Mouse (Mus musculus) adrenal gland, postnatal 4 days (tissue): ENCODE results near the gene Med4. TPM values are rescaled to one million over a fixed set of nuclear protein-coding genes. Genes with fewer than 3 reads are reported as not detected.
"Not testable (repeated sequence)": the region's sequence is repeated elsewhere in the genome, so short reads cannot be mapped to it uniquely, and the experiment has no call there.

ENCODE experiments used
- DNase-seq, 2 experiments: peaks; one replicate each; pipeline ENCODE4 v3.0.0; 2021 to 2022; ENCODE audit warnings: low spot score in 2 of 2, mixed read lengths in 2 of 2
- total RNA-seq, 2 experiments: library from RNA; stranded (reverse); gene quantifications; 2 replicates each; pipeline ENCODE4 v1.2.3; 2021

Gene Med4
- total RNA-seq, 2 experiments from 2014 or later: 36.2 to 38.5 TPM

GRCm38 (mm10) chr14:73501283-73501682, 8.5 kb upstream of the Med4 start:
- no peak for DNase-seq

- no peak for DNase-seq
Observed at GRCm38 (mm10) chr14:73501721-73502120, 8.1 kb upstream of the Med4 start.

- DNase-seq: no peak
Observed at GRCm38 (mm10) chr14:73502591-73503184, 7.1 kb upstream of the Med4 start.

- DNase-seq: no peak
Observed at GRCm38 (mm10) chr14:73503237-73503933, 6.4 kb upstream of the Med4 start.

- DNase-seq: no peak
Observed at GRCm38 (mm10) chr14:73506283-73506682, 3.5 kb upstream of the Med4 start.

GRCm38 (mm10) chr14:73507200-73507599, 2.6 kb upstream of the Med4 start:
- DNase-seq: no peak

GRCm38 (mm10) chr14:73507702-73508376, 2.0 kb upstream of the Med4 start:
- DNase-seq: no peak

- no peak for DNase-seq
Observed at GRCm38 (mm10) chr14:73508630-73509395, 1.0 kb upstream of the Med4 start.

- DNase-seq: no peak
Observed at GRCm38 (mm10) chr14:73524136-73524535, 14.3 kb downstream of the Med4 start.

- DNase-seq: peak; percentile 86 to 88
Observed at GRCm38 (mm10) chr14:73524766-73525448, 15.1 kb downstream of the Med4 start, which contains the start of gene Sucla2. Gene Sucla2, plus strand, starts transcription at chr14:73525319.

- DNase-seq: not testable (repeated sequence)
Observed at GRCm38 (mm10) chr14:73528661-73529060, 18.8 kb downstream of the Med4 start.

- no peak for DNase-seq
Observed at GRCm38 (mm10) chr14:73533755-73534465, 24.1 kb downstream of the Med4 start.

- DNase-seq: no peak
Observed at GRCm38 (mm10) chr14:73535641-73536040, 25.8 kb downstream of the Med4 start.

- DNase-seq: no peak
Observed at GRCm38 (mm10) chr14:73543781-73544180, 34.0 kb downstream of the Med4 start.

GRCm38 (mm10) chr14:73547034-73547433, 37.2 kb downstream of the Med4 start:
- DNase-seq: no peak

GRCm38 (mm10) chr14:73548051-73548450, 38.2 kb downstream of the Med4 start, which contains the start of gene Nudt15:
Gene Nudt15, minus strand, starts transcription at chr14:73548242.
- no peak for DNase-seq

GRCm38 (mm10) chr14:73550291-73550690, 40.5 kb downstream of the Med4 start:
- DNase-seq: no peak

GRCm38 (mm10) chr14:73550732-73551131, 40.9 kb downstream of the Med4 start:
- DNase-seq: no peak

GRCm38 (mm10) chr14:73551164-73551563, 41.3 kb downstream of the Med4 start:
- no peak for DNase-seq
